Comparison of ENCODE assay signal across 9 mouse cellular contexts in genomic region chr6:51591844-51592243, GRCm38 (mm10).
DNase-seq lines count a peak whose midpoint lies in the region; ATAC-seq lines count a peak whose summit lies in the region.
"Had no signal": no experiment of that assay in that cellular context is flagged by ENCODE, and none has a peak within 500 bp of the region (broad histone marks: within the 10 kb centered on the region; RNA-seq: fewer than 3 reads in every experiment).

No protein-coding gene starts in this region.

- intact Hi-C loops in left cerebral cortex, postnatal 14 days (cut with DNase I), result loop anchor here (1.0 kb wide), 1 partner anchor 257 kb away; no protein-coding TSS in a partner anchor

- H3K9me3 ChIP-seq in kidney, embryonic 14.5 days (ENCODE audit: control insufficient read depth, low read length), result no peaks in the 10 kb centered on the region
- H3K9me3 ChIP-seq in embryonic facial prominence, embryonic 11.5 days (replicated peaks; ENCODE audit: control insufficient read depth, low read length), result no peaks in the 10 kb centered on the region
- no peaks in the 10 kb centered on the region for H3K9me3 ChIP-seq in forebrain, embryonic 15.5 days
- H3K9me3 ChIP-seq in midbrain, embryonic 10.5 days (replicated peaks), result no peaks in the 10 kb centered on the region
- H3K9me3 ChIP-seq: G1E had no signal

- no peaks in the 10 kb centered on the region for H3K36me3 ChIP-seq in kidney, embryonic 14.5 days (ENCODE audit: control insufficient read depth, insufficient read depth, low read length)
- no peaks in the 10 kb centered on the region for H3K36me3 ChIP-seq in embryonic facial prominence, embryonic 11.5 days (replicated peaks; ENCODE audit: control insufficient read depth, insufficient read depth, low read depth, low read length)
- H3K36me3 ChIP-seq in forebrain, embryonic 15.5 days, result no peaks in the 10 kb centered on the region
- no peaks in the 10 kb centered on the region for H3K36me3 ChIP-seq in midbrain, embryonic 10.5 days
- H3K36me3 ChIP-seq: G1E had no signal

- H3K4me1 ChIP-seq in kidney, embryonic 14.5 days (ENCODE audit: control insufficient read depth, insufficient read depth, low read length), result peaks cover 14% of the 10 kb centered on the region
- no peaks in the 10 kb centered on the region for H3K4me1 ChIP-seq in embryonic facial prominence, embryonic 11.5 days (ENCODE audit: control insufficient read depth, insufficient read depth, low read length)
- H3K4me1 ChIP-seq in forebrain, embryonic 15.5 days, result peaks cover 42% of the 10 kb centered on the region
- H3K4me1 ChIP-seq in midbrain, embryonic 10.5 days, result peaks cover 44% of the 10 kb centered on the region

- no peak for ATAC-seq in kidney, embryonic 14.5 days (ENCODE audit: low FRiP score, low TSS enrichment)
- ATAC-seq in embryonic facial prominence, embryonic 11.5 days (replicated peaks; ENCODE audit: insufficient number of reproducible peaks, low FRiP score, low TSS enrichment, low read depth), result no peak
- no peak for ATAC-seq in forebrain, embryonic 15.5 days (replicated peaks)
- ATAC-seq in granulocyte monocyte progenitor cell, adult 5-6 weeks (replicated peaks; ENCODE audit: poor library complexity, severe bottlenecking), result no peak

- 22% methylated on average over 3 of the region's 3 CpGs for WGBS in kidney, embryonic 14.5 days
- WGBS in embryonic facial prominence, embryonic 11.5 days, result 32% methylated on average over 3 of the region's 3 CpGs
- WGBS in forebrain, embryonic 15.5 days, result 15% methylated on average over 3 of the region's 3 CpGs
- 20% methylated on average over 3 of the region's 3 CpGs for WGBS in midbrain, embryonic 10.5 days

- H3K4me3 ChIP-seq in kidney, embryonic 14.5 days (ENCODE audit: low read length), result peak overlapping the region; percentile 35
- H3K4me3 ChIP-seq in embryonic facial prominence, embryonic 11.5 days (ENCODE audit: low read depth, low read length), result peak overlapping the region; percentile 54; the same call in 1 of the 2 replicates
- H3K4me3 ChIP-seq in forebrain, embryonic 15.5 days, result peak overlapping the region; percentile 48
- peak overlapping the region; percentile 62 for H3K4me3 ChIP-seq in midbrain, embryonic 10.5 days

- H3K27me3 ChIP-seq in kidney, embryonic 14.5 days (ENCODE audit: control insufficient read depth, insufficient read depth, low read length), result no peaks in the 10 kb centered on the region
- H3K27me3 ChIP-seq in embryonic facial prominence, embryonic 11.5 days (ENCODE audit: control insufficient read depth, insufficient read depth, low read length), result no peaks in the 10 kb centered on the region
- H3K27me3 ChIP-seq in forebrain, embryonic 15.5 days, result no peaks in the 10 kb centered on the region
- H3K27me3 ChIP-seq in midbrain, embryonic 10.5 days (ENCODE audit: low read depth, poor library complexity, severe bottlenecking), result peaks cover 10% of the 10 kb centered on the region; the same call in 1 of the 2 replicates

- peak overlapping the region; percentile 69 for H3K4me2 ChIP-seq in kidney, embryonic 14.5 days (replicated peaks; ENCODE audit: low read depth, low read length)
- peak overlapping the region; percentile 92 for H3K4me2 ChIP-seq in embryonic facial prominence, embryonic 11.5 days (ENCODE audit: low read depth, low read length)
- peak overlapping the region; percentile 92 for H3K4me2 ChIP-seq in forebrain, embryonic 15.5 days (replicated peaks)

- H3K27ac ChIP-seq in kidney, embryonic 14.5 days (ENCODE audit: low read depth, low read length), result peak overlapping the region; percentile 61; the same call in 1 of the 2 replicates
- H3K27ac ChIP-seq in embryonic facial prominence, embryonic 11.5 days (replicated peaks; ENCODE audit: low read depth, low read length), result peak overlapping the region; percentile 78
- peak overlapping the region; percentile 98 for H3K27ac ChIP-seq in forebrain, embryonic 15.5 days (replicated peaks)
- H3K27ac ChIP-seq in midbrain, embryonic 10.5 days (replicated peaks), result peak overlapping the region; percentile 97

- peak overlapping the region; percentile 60; the same call in 1 of the 2 replicates for H3K9ac ChIP-seq in kidney, embryonic 14.5 days (ENCODE audit: low read depth, low read length)
- H3K9ac ChIP-seq in embryonic facial prominence, embryonic 11.5 days (replicated peaks; ENCODE audit: low read length), result peak overlapping the region; percentile 75
- peak overlapping the region; percentile 81 for H3K9ac ChIP-seq in forebrain, embryonic 15.5 days (replicated peaks)

- DNase-seq in kidney, adult 11 months, result no peak
- no peak for DNase-seq in embryonic facial prominence, embryonic 11.5 days (ENCODE audit: low spot score)
- DNase-seq in midbrain, embryonic 10.5 days (ENCODE audit: low spot score), result no peak
- DNase-seq in left cerebral cortex, postnatal 14 days (ENCODE audit: low spot score in 2 of 2), result no peak
- no peak for DNase-seq in lung, postnatal 36 days
